Mouse (Mus musculus) B cell, adult 67 days (primary cell): Measurements from ENCODE around the gene Vat1l. TPM values are rescaled to one million over a fixed set of nuclear protein-coding genes. Genes with fewer than 3 reads are reported as not detected.

ENCODE experiments used
- total RNA-seq, 2 experiments: library from RNA; stranded (reverse); gene quantifications; 4 replicates each; pipeline ENCODE4 v1.2.4; 2023

Vat1l gene
- total RNA-seq = not detected

DNA sequence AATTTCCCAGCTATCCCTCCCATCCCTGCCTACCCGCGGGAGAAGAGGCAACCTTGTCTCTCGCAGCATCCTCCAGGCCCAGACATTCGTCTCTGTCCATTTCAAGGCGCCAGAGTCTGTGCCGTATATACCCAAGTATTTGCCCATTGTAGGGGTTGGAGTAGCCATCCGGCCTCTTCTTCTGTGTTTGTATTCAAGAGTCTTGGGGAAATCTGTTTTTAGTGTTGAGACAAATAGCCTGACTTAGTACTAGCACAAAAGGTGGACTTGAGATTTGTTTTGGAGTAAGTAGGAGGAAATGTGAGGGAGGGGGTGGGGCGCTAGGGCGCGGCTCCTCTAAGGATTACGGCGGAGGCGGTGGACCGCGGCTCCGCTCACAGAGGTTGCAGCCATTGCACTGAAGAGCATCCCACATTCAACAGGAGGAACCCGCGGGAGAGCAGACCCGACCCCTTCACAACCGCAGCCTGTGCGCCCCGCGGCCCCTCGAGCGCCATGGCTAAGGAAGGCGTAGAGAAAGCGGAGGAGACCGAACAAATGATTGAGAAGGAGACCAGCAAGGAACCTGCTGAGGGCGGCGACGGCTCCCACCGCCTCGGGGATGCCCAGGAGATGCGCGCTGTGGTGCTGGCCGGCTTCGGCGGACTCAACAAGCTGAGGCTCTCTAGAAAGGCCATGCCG lies at the start of gene Vat1l:
Vat1l (plus strand) TSS at position 392 of the 681 bp plus-strand sequence.

DNA sequence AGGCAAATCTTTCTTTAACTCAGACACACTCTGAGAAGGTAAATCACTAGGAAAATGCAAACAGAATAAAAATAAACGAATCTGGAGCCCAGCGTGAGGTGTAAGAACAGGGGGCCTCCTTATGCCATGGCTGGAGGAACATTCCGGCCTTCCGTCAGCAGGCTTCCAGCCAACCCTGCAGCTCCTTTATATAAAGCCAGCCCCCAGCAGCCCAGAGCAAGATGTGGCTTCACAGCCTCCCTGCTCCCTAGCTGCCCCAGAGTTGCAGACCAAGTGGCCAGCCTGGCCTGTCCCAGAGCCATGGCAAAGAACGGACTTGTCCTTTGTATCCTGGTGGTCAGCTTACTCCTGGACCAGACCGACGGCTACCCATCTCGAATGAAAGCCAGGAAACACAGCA lies 212.4 kb downstream of the Vat1l start, which contains the start of gene Clec3a:
Clec3a (plus strand) TSS at position 301 of the 400 bp plus-strand sequence.

Other genes with a start within 250 kb of the Vat1l start
- 10 to 100 TPM; 12.8 to 13.4 TPM for gene Nudt7, start 72.1 kb upstream of the Vat1l start, total RNA-seq
- gene Clec3a, start 212.5 kb downstream of the Vat1l start, total RNA-seq = not detected
- 10 to 100 TPM; 18.2 to 22.8 TPM for gene Wwox, start 234.0 kb downstream of the Vat1l start, total RNA-seq